Mouse (Mus musculus) MEL (cell line): Measurements from ENCODE around the gene Hmbs. TPM values are rescaled to one million over a fixed set of nuclear protein-coding genes. Genes with fewer than 3 reads are reported as not detected.

Experiments
- DNase-seq: peaks from one replicate; pipeline ENCODE4 v3.0.0; 2011; ENCODE audit warnings: low read depth, low spot score
- H3K27ac ChIP-seq: 2 replicates; pipeline ENCODE4 v1.5.1; 2012; ENCODE audit warnings: low read depth, mild to moderate bottlenecking, control low read depth, low read length, moderate library complexity; ENCODE audit not compliant: control insufficient read depth
- H3K27me3 ChIP-seq, 2 experiments: fragments of 150-350 bp in 1 of 2; sonication (generic) in 1 of 2; 2 replicates each; pipeline ENCODE4 v1.6.1; 2012; ENCODE audit warnings: low read length in 2 of 2, mild to moderate bottlenecking in 2 of 2, improper control_type of control experiment in 1 of 2, moderate library complexity in 1 of 2; ENCODE audit not compliant: insufficient read depth in 2 of 2, control insufficient read depth in 1 of 2
- H3K36me3 ChIP-seq, 2 experiments: 2 replicates each; pipeline ENCODE4 v1.6.1; 2012 to 2014; ENCODE audit warnings: low read length in 2 of 2, improper control_type of control experiment in 1 of 2, inconsistent platforms in 1 of 2, mild to moderate bottlenecking in 1 of 2; ENCODE audit not compliant: insufficient read depth in 2 of 2, control insufficient read depth in 1 of 2
- H3K4me1 ChIP-seq, 2 experiments: fragments of 150-350 bp in 1 of 2; sonication (generic) in 1 of 2; 2 replicates each; pipeline ENCODE4 v1.6.1; 2012; ENCODE audit warnings: low read length in 2 of 2, improper control_type of control experiment in 1 of 2, mild to moderate bottlenecking in 1 of 2; ENCODE audit not compliant: insufficient read depth in 2 of 2, control insufficient read depth in 1 of 2
- H3K4me3 ChIP-seq, 2 experiments: fragments of 150-350 bp in 1 of 2; sonication (generic) in 1 of 2; 2 replicates each; pipeline ENCODE4 v1.5.1; 2012; ENCODE audit warnings: low read depth in 2 of 2, low read length in 2 of 2, mild to moderate bottlenecking in 2 of 2, moderate library complexity in 2 of 2, control low read depth in 1 of 2, improper control_type of control experiment in 1 of 2; ENCODE audit not compliant: control insufficient read depth in 1 of 2, insufficient read depth in 1 of 2
- H3K79me2 ChIP-seq: 2 replicates; pipeline ENCODE4 v1.6.1; 2012; ENCODE audit warnings: mild to moderate bottlenecking, low read length, moderate library complexity; ENCODE audit not compliant: control insufficient read depth, poor library complexity, insufficient read depth
- H3K9ac ChIP-seq: 2 replicates; pipeline ENCODE4 v1.6.1; 2012; ENCODE audit warnings: low read depth, mild to moderate bottlenecking, control low read depth, low read length, moderate library complexity; ENCODE audit not compliant: control insufficient read depth, poor library complexity, severe bottlenecking
- H3K9me3 ChIP-seq: fragments of 150-350 bp; sonication (generic); replicated peaks from 2 replicates; pipeline ENCODE4 v1.6.1; 2012; ENCODE audit warnings: mild to moderate bottlenecking, low read length, improper control_type of control experiment, moderate library complexity; ENCODE audit not compliant: insufficient read depth
- BHLHE40 ChIP-seq: IDR thresholded peaks from 2 replicates; pipeline ENCODE4 v1.6.1; 2012; ENCODE audit warnings: low read depth, mild to moderate bottlenecking, inconsistent platforms, low read length, improper control_type of control experiment, borderline replicate concordance
- CHD1 ChIP-seq: IDR thresholded peaks from 2 replicates; pipeline ENCODE4 v1.6.1; 2012; ENCODE audit warnings: low read depth, mild to moderate bottlenecking, inconsistent platforms, low read length, improper control_type of control experiment
- CHD2 ChIP-seq: IDR thresholded peaks from 2 replicates; pipeline ENCODE4 v1.6.1; 2011; ENCODE audit warnings: low read length, improper control_type of control experiment
- E2F4 ChIP-seq: IDR thresholded peaks from 2 replicates; pipeline ENCODE4 v1.6.1; 2011; ENCODE audit warnings: low read depth, low read length, improper control_type of control experiment, borderline replicate concordance
- ELF1 ChIP-seq: IDR thresholded peaks from 2 replicates; pipeline ENCODE4 v1.6.1; 2014; ENCODE audit warnings: low read depth, mild to moderate bottlenecking, inconsistent platforms, low read length, improper control_type of control experiment, moderate library complexity
- EP300 ChIP-seq, 2 experiments: IDR thresholded peaks; 2 replicates each; pipeline ENCODE4 v1.6.1; 2011; ENCODE audit warnings: improper control_type of control experiment in 2 of 2, low read length in 2 of 2, low read depth in 1 of 2, mild to moderate bottlenecking in 1 of 2
- HCFC1 ChIP-seq: IDR thresholded peaks from 2 replicates; pipeline ENCODE4 v1.6.1; 2012; ENCODE audit warnings: low read depth, mild to moderate bottlenecking, inconsistent platforms, low read length, improper control_type of control experiment, moderate library complexity
- MAFK ChIP-seq: IDR thresholded peaks from 2 replicates; pipeline ENCODE4 v1.6.1; 2011; ENCODE audit warnings: low read depth, mild to moderate bottlenecking, low read length, improper control_type of control experiment, borderline replicate concordance
- MAX ChIP-seq: IDR thresholded peaks from 2 replicates; pipeline ENCODE4 v1.6.1; 2011; ENCODE audit warnings: low read length, improper control_type of control experiment
- MAZ ChIP-seq: IDR thresholded peaks from 2 replicates; pipeline ENCODE4 v1.6.1; 2012; ENCODE audit warnings: low read depth, mild to moderate bottlenecking, inconsistent platforms, low read length, improper control_type of control experiment
- MYB ChIP-seq: IDR thresholded peaks from 2 replicates; pipeline ENCODE4 v1.6.1; 2011; ENCODE audit warnings: mild to moderate bottlenecking, low read depth, low read length, improper control_type of control experiment
- NELFE ChIP-seq: IDR thresholded peaks from 2 replicates; pipeline ENCODE4 v1.6.1; 2011; ENCODE audit warnings: low read depth, low read length, improper control_type of control experiment
- NRF1 ChIP-seq: IDR thresholded peaks from 2 replicates; pipeline ENCODE4 v1.6.1; 2014; ENCODE audit warnings: low read depth, mild to moderate bottlenecking, inconsistent platforms, low read length, improper control_type of control experiment, moderate library complexity; ENCODE audit not compliant: poor library complexity, insufficient read depth, severe bottlenecking
- POLR2A ChIP-seq, 2 experiments: IDR thresholded peaks; 2 replicates each; pipeline ENCODE4 v1.6.1; 2011 to 2012; ENCODE audit warnings: low read length in 2 of 2, mild to moderate bottlenecking in 2 of 2, control low read depth in 1 of 2, improper control_type of control experiment in 1 of 2, low read depth in 1 of 2, moderate library complexity in 1 of 2; ENCODE audit not compliant: control insufficient read depth in 1 of 2, insufficient read depth in 1 of 2, poor library complexity in 1 of 2
- POLR2AphosphoS5 ChIP-seq: IDR thresholded peaks from 2 replicates; pipeline ENCODE4 v1.6.1; 2012; ENCODE audit warnings: low read depth, borderline replicate concordance, mild to moderate bottlenecking, inconsistent platforms, low read length, moderate library complexity, mixed read lengths
- RCOR1 ChIP-seq: IDR thresholded peaks from 2 replicates; pipeline ENCODE4 v1.6.1; 2012; ENCODE audit warnings: low read depth, mild to moderate bottlenecking, inconsistent platforms, low read length, improper control_type of control experiment
- SIN3A ChIP-seq: IDR thresholded peaks from 2 replicates; pipeline ENCODE4 v1.6.1; 2012; ENCODE audit warnings: low read length, improper control_type of control experiment, inconsistent platforms
- SMC3 ChIP-seq: IDR thresholded peaks from 2 replicates; pipeline ENCODE4 v1.6.1; 2011; ENCODE audit warnings: low read depth, low read length, improper control_type of control experiment
- USF1 ChIP-seq: IDR thresholded peaks from 2 replicates; pipeline ENCODE4 v1.6.1; 2014; ENCODE audit warnings: low read depth, mild to moderate bottlenecking, inconsistent platforms, low read length, improper control_type of control experiment, moderate library complexity
- ZKSCAN1 ChIP-seq: IDR thresholded peaks from 2 replicates; pipeline ENCODE4 v1.6.1; 2012; ENCODE audit warnings: low read depth, mild to moderate bottlenecking, inconsistent platforms, low read length, improper control_type of control experiment, moderate library complexity
- ZMIZ1 ChIP-seq: IDR thresholded peaks from 2 replicates; pipeline ENCODE4 v1.6.1; 2012; ENCODE audit warnings: low read depth, mild to moderate bottlenecking, inconsistent platforms, low read length, improper control_type of control experiment, moderate library complexity
- ZNF384 ChIP-seq: IDR thresholded peaks from 2 replicates; pipeline ENCODE4 v1.6.1; 2012; ENCODE audit warnings: low read depth, mild to moderate bottlenecking, inconsistent platforms, low read length, improper control_type of control experiment
- polyA plus RNA-seq, 2 experiments: library from polyadenylated mRNA; stranded (reverse) in 1 of 2; unstranded in 1 of 2; fragments of >175 nt in 1 of 2; fragments of >200 nt in 1 of 2; gene quantifications; 2 replicates each; pipeline versions ENCODE4 v1.2.1 to v1.2.4; 2012; ENCODE audit warnings: low replicate concordance in 2 of 2, low read depth in 1 of 2; ENCODE audit not compliant: insufficient read length in 2 of 2, insufficient read depth in 1 of 2, missing spikeins in 1 of 2
- total RNA-seq: library from RNA; depleted of rRNA; stranded (reverse); fragments of 300-350 nt; gene quantifications from 2 replicates; pipeline ENCODE4 v1.2.3, GENCODE M21; 2012

The Hmbs gene
- total and polyA plus RNA-seq, 3 experiments: 138 to 145 TPM; not detected in 1

DNA sequence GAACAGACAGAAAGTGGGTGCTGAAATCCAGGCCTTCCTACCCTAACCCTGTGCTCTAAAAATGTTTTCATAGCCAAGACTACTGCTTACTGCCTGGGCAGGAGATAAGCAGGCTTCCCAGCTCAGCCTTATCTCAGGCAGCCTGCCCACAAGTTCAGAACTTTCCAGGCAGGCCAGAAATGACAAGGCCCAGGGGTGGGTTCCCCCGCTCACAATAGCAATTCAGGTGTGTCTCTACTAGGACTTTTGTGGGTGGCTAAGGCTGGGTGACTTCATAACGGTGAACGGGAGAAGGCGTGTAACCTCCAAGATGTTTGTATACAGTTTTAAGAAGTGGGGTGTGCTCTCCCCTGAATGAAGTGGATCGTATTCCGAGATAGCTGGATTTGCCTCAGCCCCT is 738 bp downstream of the Hmbs start (continued):
- no peak for TF ChIP-seq NELFE
- peak; percentile 82 for TF ChIP-seq ZMIZ1
- peak; percentile 91 for TF ChIP-seq RCOR1
- no peak for TF ChIP-seq NRF1
- 0 out of 2 replicates have a peak, but pooled peaks have one; percentile 56 for TF ChIP-seq MAX
- peak; percentile 13; the same call in 1 of the 2 replicates for TF ChIP-seq SMC3
- TF ChIP-seq CHD1: 0 out of 2 replicates have a peak, but pooled peaks have one; percentile 60
- TF ChIP-seq BHLHE40: no peak
- TF ChIP-seq USF1: no peak
- TF ChIP-seq SIN3A: peak; percentile 84
- TF ChIP-seq POLR2A (IDR thresholded peaks at IDR 0.05; ENCODE audit: control insufficient read depth in 1 of 2, insufficient read depth in 1 of 2, low read depth in 1 of 2, low read length in 2 of 2, poor library complexity in 1 of 2): no peak
- TF ChIP-seq HCFC1: no peak; the same call in 1 of the 2 replicates
- no peak for TF ChIP-seq MAZ
- TF ChIP-seq ELF1: 0 out of 2 replicates have a peak, but pooled peaks have one; percentile 37

DNA sequence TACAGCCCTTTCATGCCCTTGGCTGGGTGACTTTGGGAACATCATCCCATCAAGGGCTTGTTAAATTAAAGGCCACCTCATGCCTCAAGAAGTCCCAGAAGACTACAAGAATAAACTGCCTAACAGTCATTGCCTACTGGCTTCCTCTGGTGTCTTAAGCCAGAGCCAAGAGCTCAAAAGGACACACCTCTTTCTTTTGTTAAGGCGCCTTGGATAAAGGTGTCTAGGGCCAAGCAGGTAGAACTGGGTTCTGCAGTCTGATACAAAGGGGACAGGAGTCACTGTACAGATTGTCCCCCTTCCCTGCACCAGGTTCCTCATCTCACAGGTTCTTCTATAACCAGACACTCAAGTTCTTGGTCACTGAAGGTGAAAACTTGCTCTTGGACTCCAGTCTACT is 1.4 kb downstream of the Hmbs start:
- H3K9ac ChIP-seq: peak overlapping the region; percentile 60
- H3K4me3 ChIP-seq: peak overlapping the region; percentile 44 to 69
- H3K27me3 ChIP-seq: no peaks in the 10 kb centered on the region
- no peaks in the 10 kb centered on the region for H3K9me3 ChIP-seq
- peaks cover 25% of the 10 kb centered on the region for H3K79me2 ChIP-seq
- peaks cover 0 to 27% of the 10 kb centered on the region in 2 experiments; a peak in 2 of 4 replicates for H3K36me3 ChIP-seq
- TF ChIP-seq MAFK (no peak), E2F4 (no peak), EP300 (IDR thresholded peaks at IDR 0.05; ENCODE audit: low read depth in 1 of 2, low read length in 2 of 2) (no peak), SMC3 (no peak), MAZ (no peak), MYB (peak; percentile 12; the same call in 1 of the 2 replicates), POLR2AphosphoS5 (no peak), ZKSCAN1 (no peak), MAX (peak; percentile 40; the same call in 1 of the 2 replicates), NELFE (peak; percentile 10; the same call in 1 of the 2 replicates), BHLHE40 (no peak), ZNF384 (no peak), RCOR1 (no peak), CHD2 (no peak)
- peak overlapping the region; percentile 95 for H3K27ac ChIP-seq
- no peak for DNase-seq
- H3K4me1 ChIP-seq: peaks cover 8 to 25% of the 10 kb centered on the region in 2 experiments
